Mouse (Mus musculus): ENCODE results near the gene Olfr837.
"Not testable (repeated sequence)": the region's sequence is repeated elsewhere in the genome, so short reads cannot be mapped to it uniquely, and the experiment has no call there.

Olfr837 gene

GRCm38 (mm10) chr9:19136017-19136416 lies at the start of gene Olfr837:
TSS of gene Olfr837 (plus strand) at chr9:19136317.
- no peak for DNase-seq

GRCm38 (mm10) chr9:19092889-19093753 lies 43.0 kb upstream of the Olfr837 start:
- DNase-seq: not testable (repeated sequence)

- no peak for DNase-seq
These were observed 38.8 kb upstream of the Olfr837 start for GRCm38 (mm10) chr9:19097286-19097685.

- DNase-seq: no peak
These were observed 16.0 kb upstream of the Olfr837 start, which contains the start of gene Olfr836 for GRCm38 (mm10) chr9:19120082-19120481. TSS of gene Olfr836 (plus strand) at chr9:19120382.

GRCm38 (mm10) chr9:19177212-19177611 lies 41.1 kb downstream of the Olfr837 start, which contains the start of gene Olfr839-ps1:
TSS of gene Olfr839-ps1 (minus strand) at chr9:19177312.
- DNase-seq: no peak
